Mouse (Mus musculus) right cerebral cortex, postnatal 25 days (tissue): Measurements from ENCODE around the gene Abcf2.

Experiments
- DNase-seq: peaks from one replicate; pipeline ENCODE4 v3.0.0; 2022

The Abcf2 gene

GRCm38 (mm10) chr5:24526190-24526888, 50.9 kb downstream of the Abcf2 start:
- no peak for DNase-seq

GRCm38 (mm10) chr5:24525360-24526189, 51.7 kb downstream of the Abcf2 start:
- no peak for DNase-seq

GRCm38 (mm10) chr5:24524522-24524921, 52.7 kb downstream of the Abcf2 start:
- DNase-seq: no peak

- DNase-seq: no peak
These were observed 53.5 kb downstream of the Abcf2 start for GRCm38 (mm10) chr5:24523806-24524205.

GRCm38 (mm10) chr5:24521366-24521765, 55.9 kb downstream of the Abcf2 start:
- no peak for DNase-seq
